Mouse (Mus musculus) gastrocnemius, adult 18-20 months (tissue): ENCODE measurements around the gene Gm2012. TPM values are rescaled to one million over a fixed set of nuclear protein-coding genes. Genes with fewer than 3 reads are reported as not detected.
"Not testable (repeated sequence)": the region's sequence is repeated elsewhere in the genome, so short reads cannot be mapped to it uniquely, and the experiment has no call there.

Source experiments
- DNase-seq: peaks from one replicate; pipeline ENCODE4 v3.0.0; 2021; ENCODE audit warnings: low spot score
- long read RNA-seq, 2 experiments: library from polyadenylated mRNA; stranded (forward); transcript quantifications; one replicate each; pipeline ENCODE4 v2.0.0; 2021
- microRNA-seq: library from miRNA; unstranded; fragments of <30 nt; microRNA quantifications from one replicate; pipeline ENCODE4 v1.2.0, GENCODE M21; 2021
- total RNA-seq, 2 experiments: library from RNA; stranded (reverse); gene quantifications; 2 replicates each; pipeline ENCODE4 v1.2.3; 2021

Gene Gm2012
- not detected for total RNA-seq
- long read RNA-seq, experiment 1: 0 reads
- long read RNA-seq, experiment 2: 0 reads

DNA sequence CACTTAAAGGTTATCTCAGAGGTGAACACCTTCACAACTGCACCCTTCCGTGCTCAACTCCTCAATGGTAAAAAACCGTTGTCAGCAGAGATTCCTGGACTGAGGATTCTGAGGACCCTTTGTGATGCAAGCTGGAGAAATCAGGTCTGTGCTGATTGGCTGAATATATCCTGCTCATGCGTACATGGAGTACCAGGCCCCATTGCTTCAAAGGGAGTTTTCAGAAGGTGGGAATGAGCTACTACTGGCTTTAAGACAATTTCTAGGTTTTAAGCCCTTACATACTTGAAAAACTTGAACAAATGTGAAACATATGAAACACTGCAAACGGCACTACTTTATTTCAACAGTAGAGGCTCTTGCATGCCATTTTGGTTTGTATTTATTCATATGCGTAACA, at the start of gene Gm2012:
TSS of gene Gm2012 (minus strand) at position 101 of the 400 bp plus-strand sequence.
- DNase-seq: not testable (repeated sequence)

DNA sequence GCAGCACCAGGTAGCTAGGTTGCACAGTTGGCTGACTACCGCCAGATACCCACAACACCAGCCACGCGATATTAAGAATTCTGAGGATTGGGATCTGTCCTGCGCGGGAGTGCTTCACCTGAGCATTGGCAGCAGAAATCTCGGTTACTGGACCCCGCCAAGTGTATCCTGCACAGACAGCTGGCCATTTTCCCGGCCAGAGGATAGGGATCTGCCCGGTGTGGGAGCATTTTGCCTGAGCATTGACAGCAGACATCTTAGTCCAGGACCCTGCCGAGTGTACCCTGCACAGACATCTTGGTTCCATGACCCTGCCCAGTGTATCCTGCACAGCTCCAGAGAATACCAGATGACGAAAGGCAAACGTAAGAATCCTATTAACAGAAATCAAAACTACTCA, 72.0 kb downstream of the Gm2012 start:
- DNase-seq: not testable (repeated sequence)

Small RNA genes lying within 50 kb of the gene (microRNA-seq; reads per million reads assigned to microRNA genes)
- gene Gm26302: not detected

Other genes with a start within 250 kb of the Gm2012 start
- not detected for gene Gm5168, start 180.3 kb downstream of the Gm2012 start, total RNA-seq
- not detected for gene Gm2030, start 78.7 kb upstream of the Gm2012 start, total RNA-seq